Mouse (Mus musculus): ENCODE data around the gene Cfh. TPM values are rescaled to one million over a fixed set of nuclear protein-coding genes. Genes with fewer than 3 reads are reported as not detected.

Cfh gene
- polyA plus RNA-seq, 1 experiment from 2014 or later = 7.0 TPM

Other genes starting within 250 kb of the Cfh start
- gene Kcnt2, start 62.4 kb upstream of the Cfh start, polyA plus RNA-seq (2016; fragmentation: Nextera tagmentation; extraction: Ambion mirVana) = 1.9 and 2.6 TPM in 2 replicates

Data from midbrain, embryonic 12.5 days (tissue).